Mouse (Mus musculus) liver, adult 2 months (tissue): ENCODE results near the gene Ano6. TPM values are rescaled to one million over a fixed set of nuclear protein-coding genes. Genes with fewer than 3 reads are reported as not detected.

Source experiments
- DNase-seq: peaks from one replicate; pipeline ENCODE4 v3.0.0-alpha.2; 2011; ENCODE audit warnings: low read depth, low spot score; ENCODE audit errors: extremely low read depth
- H3K27ac ChIP-seq: fragments of 200-500 bp; replicated peaks from 2 replicates; pipeline ENCODE4 v1.5.1; 2012; ENCODE audit warnings: low read depth, mild to moderate bottlenecking, control low read depth, inconsistent platforms, low read length; ENCODE audit not compliant: insufficient read depth
- H3K27me3 ChIP-seq: fragments of 200-500 bp; 2 replicates; pipeline ENCODE4 v1.6.1; 2012; ENCODE audit warnings: mild to moderate bottlenecking, moderate library complexity, low read length, inconsistent platforms; ENCODE audit not compliant: control insufficient read depth, insufficient read depth
- H3K36me3 ChIP-seq: fragments of 200-500 bp; 2 replicates; pipeline ENCODE4 v1.6.1; 2012; ENCODE audit warnings: low read length, inconsistent platforms; ENCODE audit not compliant: control insufficient read depth, insufficient read depth
- H3K4me1 ChIP-seq: fragments of 200-500 bp; 2 replicates; pipeline ENCODE4 v1.6.1; 2011; ENCODE audit warnings: low read length; ENCODE audit not compliant: control insufficient read depth, insufficient read depth
- H3K4me3 ChIP-seq: fragments of 200-500 bp; 2 replicates; pipeline ENCODE4 v1.5.1; 2011; ENCODE audit warnings: low read depth, mild to moderate bottlenecking, control low read depth, low read length, moderate library complexity; ENCODE audit not compliant: insufficient read depth
- H3K79me2 ChIP-seq: fragments of 200-500 bp; 2 replicates; pipeline ENCODE4 v1.6.1; 2012; ENCODE audit warnings: inconsistent platforms, mild to moderate bottlenecking, low read length, moderate library complexity; ENCODE audit not compliant: control insufficient read depth, insufficient read depth
- H3K9ac ChIP-seq: fragments of 200-500 bp; 2 replicates; pipeline ENCODE4 v1.6.1; 2012; ENCODE audit warnings: low read depth, mild to moderate bottlenecking, control low read depth, inconsistent platforms, low read length
- CTCF ChIP-seq: fragments of 200-500 bp; IDR thresholded peaks from 2 replicates; pipeline ENCODE4 v1.5.1; 2011; ENCODE audit warnings: low read depth, low read length, control low read depth
- POLR2A ChIP-seq: fragments of 200-500 bp; IDR thresholded peaks from 2 replicates; pipeline ENCODE4 v1.6.1; 2011; ENCODE audit warnings: low read length, control low read depth; ENCODE audit not compliant: insufficient read depth; ENCODE audit errors: extremely low read depth
- WGBS: fragments of 180-500 bp; shearing (Covaris S2); methylation state at CpG from one replicate; pipeline ENCODE4 v1.1.7; 2018; 5-methylcytosine and 5-hydroxymethylcytosine counted together
- polyA plus RNA-seq: library from polyadenylated mRNA; depleted of rRNA; stranded (reverse); fragments of >200 nt; gene quantifications from 2 replicates; pipeline ENCODE4 v1.2.3, GENCODE M21; 2012
- total RNA-seq: library from RNA; depleted of rRNA; stranded (reverse); fragments of >200 nt; gene quantifications from 2 replicates; pipeline ENCODE4 v1.2.3, GENCODE M21; 2014

Ano6 gene
- total and polyA plus RNA-seq, 2 experiments = 3.3 to 4.1 TPM

- H3K4me3 ChIP-seq = no peak overlapping the region
- WGBS = 79% methylated on average over 5 of the region's 5 CpGs
These were observed 37.6 kb upstream of the Ano6 start for GRCm38 (mm10) chr15:95753031-95753430.

GRCm38 (mm10) chr15:95757169-95757568 is 33.5 kb upstream of the Ano6 start:
- no peak overlapping the region for H3K4me3 ChIP-seq
- H3K9ac ChIP-seq = no peak overlapping the region
- no peak for TF ChIP-seq CTCF
- TF ChIP-seq POLR2A = no peak
- H3K4me1 ChIP-seq = no peaks in the 10 kb centered on the region
- H3K36me3 ChIP-seq = no peaks in the 10 kb centered on the region
- WGBS = 66% methylated on average over 10 of the region's 10 CpGs
- H3K79me2 ChIP-seq = no peaks in the 10 kb centered on the region
- no peak for DNase-seq
- no peaks in the 10 kb centered on the region for H3K27me3 ChIP-seq
- no peak overlapping the region for H3K27ac ChIP-seq

More at GRCm38 (mm10) chr15:95753031-95753430, 37.6 kb upstream of the Ano6 start:
- peaks cover 5% of the 10 kb centered on the region; the same call in 1 of the 2 replicates for H3K4me1 ChIP-seq
- no peaks in the 10 kb centered on the region for H3K36me3 ChIP-seq
- TF ChIP-seq CTCF (no peak), POLR2A (no peak)
- no peaks in the 10 kb centered on the region for H3K79me2 ChIP-seq
- H3K27me3 ChIP-seq = no peaks in the 10 kb centered on the region
- no peak for DNase-seq
- H3K27ac ChIP-seq = no peak overlapping the region
- H3K9ac ChIP-seq = no peak overlapping the region

GRCm38 (mm10) chr15:95758069-95758468 is 32.6 kb upstream of the Ano6 start:
- TF ChIP-seq POLR2A = no peak
- no peak for TF ChIP-seq CTCF
- 78% methylated on average over 5 of the region's 5 CpGs for WGBS
- Histone ChIP-seq H3K4me1 (no peaks in the 10 kb centered on the region), H3K4me3 (no peak overlapping the region), H3K27ac (no peak overlapping the region), H3K27me3 (no peaks in the 10 kb centered on the region), H3K9ac (no peak overlapping the region), H3K79me2 (no peaks in the 10 kb centered on the region), H3K36me3 (no peaks in the 10 kb centered on the region)
- DNase-seq = no peak

GRCm38 (mm10) chr15:95758696-95759434 is 31.8 kb upstream of the Ano6 start:
- TF ChIP-seq POLR2A (no peak), CTCF (no peak)
- no peak overlapping the region for H3K4me3 ChIP-seq
- no peaks in the 10 kb centered on the region for H3K4me1 ChIP-seq
- no peaks in the 10 kb centered on the region for H3K27me3 ChIP-seq
- H3K36me3 ChIP-seq = no peaks in the 10 kb centered on the region
- 87% methylated on average over 12 of the region's 12 CpGs for WGBS
- no peak overlapping the region for H3K27ac ChIP-seq
- no peak overlapping the region for H3K9ac ChIP-seq
- DNase-seq = no peak
- no peaks in the 10 kb centered on the region for H3K79me2 ChIP-seq

- no peak for DNase-seq
- Histone ChIP-seq H3K4me1 (0 out of 2 replicates have a peak, but pooled peaks cover 2% of the 10 kb centered on the region), H3K79me2 (no peaks in the 10 kb centered on the region), H3K27me3 (no peaks in the 10 kb centered on the region), H3K9ac (no peak overlapping the region), H3K4me3 (no peak overlapping the region), H3K36me3 (no peaks in the 10 kb centered on the region), H3K27ac (no peak overlapping the region)
- WGBS = 56% methylated on average over 6 of the region's 6 CpGs
- no peak for TF ChIP-seq POLR2A
- TF ChIP-seq CTCF = no peak
These were observed 30.8 kb upstream of the Ano6 start for GRCm38 (mm10) chr15:95759857-95760256.

- no peak overlapping the region for H3K9ac ChIP-seq
- DNase-seq = no peak
- H3K79me2 ChIP-seq = no peaks in the 10 kb centered on the region
- no peaks in the 10 kb centered on the region for H3K27me3 ChIP-seq
- WGBS = 67% methylated on average over 7 of the region's 7 CpGs
- no peak overlapping the region for H3K4me3 ChIP-seq
- no peak overlapping the region for H3K27ac ChIP-seq
- TF ChIP-seq POLR2A = no peak
- TF ChIP-seq CTCF = no peak
- H3K36me3 ChIP-seq = no peaks in the 10 kb centered on the region
- H3K4me1 ChIP-seq = 0 out of 2 replicates have a peak, but pooled peaks cover 2% of the 10 kb centered on the region
These were observed 29.2 kb upstream of the Ano6 start for GRCm38 (mm10) chr15:95761420-95761819.
